Mouse (Mus musculus) forebrain, embryonic 14.5 days (tissue): ENCODE measurements around the gene Aire. TPM values are rescaled to one million over a fixed set of nuclear protein-coding genes. Genes with fewer than 3 reads are reported as not detected.

Experiments
- ATAC-seq: fragments of 200-750 bp; cut with Nextera tagmentation; 2 replicates; pipeline ENCODE4 v1.8.0; 2017; ENCODE audit warnings: mild to moderate bottlenecking, moderate library complexity
- DNase-seq: peaks from one replicate; pipeline ENCODE4 v3.0.0-alpha.2; 2015; ENCODE audit warnings: low spot score
- H3K27ac ChIP-seq: fragments of 300-500 bp; sonication (generic); 2 replicates; pipeline ENCODE4 v1.5.1; 2014; ENCODE audit warnings: low read depth, mild to moderate bottlenecking, control low read depth, low read length, moderate library complexity
- H3K27me3 ChIP-seq: fragments of 300-500 bp; sonication (generic); replicated peaks from 2 replicates; pipeline ENCODE4 v1.6.1; 2014; ENCODE audit warnings: low read length, control low read depth, mixed read lengths; ENCODE audit not compliant: control insufficient read depth, insufficient read depth
- H3K36me3 ChIP-seq: fragments of 300-500 bp; sonication (generic); 2 replicates; pipeline ENCODE4 v1.6.1; 2014; ENCODE audit warnings: low read length, control low read depth; ENCODE audit not compliant: control insufficient read depth, insufficient read depth
- H3K4me1 ChIP-seq: fragments of 300-500 bp; sonication (generic); 2 replicates; pipeline ENCODE4 v1.6.1; 2014; ENCODE audit warnings: antibody characterized with exemption, low read length, control low read depth; ENCODE audit not compliant: control insufficient read depth, insufficient read depth
- H3K4me2 ChIP-seq: fragments of 300-500 bp; sonication (generic); 2 replicates; pipeline ENCODE4 v1.6.1; 2014; ENCODE audit warnings: mild to moderate bottlenecking, control low read depth, low read length
- H3K4me3 ChIP-seq: fragments of 300-500 bp; sonication (generic); 2 replicates; pipeline ENCODE4 v1.5.1; 2014; ENCODE audit warnings: low read depth, low read length, control low read depth
- H3K9ac ChIP-seq: fragments of 300-500 bp; sonication (generic); 2 replicates; pipeline ENCODE4 v1.6.1; 2014; ENCODE audit warnings: mild to moderate bottlenecking, low read length, control low read depth, moderate library complexity
- H3K9me3 ChIP-seq: fragments of 300-500 bp; sonication (generic); replicated peaks from 2 replicates; pipeline ENCODE4 v1.6.1; 2016; ENCODE audit warnings: low read length, control low read depth, mixed read lengths; ENCODE audit not compliant: control insufficient read depth
- WGBS: fragments of 180-500 bp; shearing (Covaris S2); extraction: QIAGEN DNeasy Blood & Tissue Kit; methylation state at CpG from one replicate; pipeline ENCODE4 v1.1.7; 2014; 5-methylcytosine and 5-hydroxymethylcytosine counted together
- polyA plus RNA-seq: library from polyadenylated mRNA; unstranded; fragments of >200 nt; fragmentation: Nextera tagmentation; extraction: Ambion mirVana; gene quantifications from 2 replicates; pipeline ENCODE4 v1.2.1, GENCODE M21; 2014

Gene Aire
- polyA plus RNA-seq, 1 experiment from 2014 or later = 0.14 TPM

DNA sequence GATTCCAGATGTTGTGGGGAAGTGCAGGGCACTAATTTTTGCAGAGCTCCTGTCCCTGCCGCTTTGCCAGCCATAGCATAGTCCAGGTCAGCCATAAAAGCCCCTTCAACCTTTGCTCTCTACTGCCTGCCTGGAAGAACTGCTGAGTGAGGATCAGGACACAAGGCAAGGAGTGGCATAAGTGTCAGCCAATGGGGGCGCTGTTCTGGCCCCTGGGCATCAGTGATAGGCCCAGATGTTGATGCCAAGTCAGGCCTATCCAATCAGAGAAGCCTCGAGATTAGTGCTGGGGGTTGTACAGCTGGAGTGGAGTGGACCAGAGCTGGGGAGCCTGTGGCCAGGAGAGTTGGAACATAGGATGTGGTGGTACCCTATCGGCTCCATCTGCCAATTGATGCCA lies 23.8 kb upstream of the Aire start:
- Histone ChIP-seq H3K27ac (no peak overlapping the region), H3K9ac (no peak overlapping the region), H3K9me3 (no peaks in the 10 kb centered on the region), H3K4me2 (no peak overlapping the region), H3K36me3 (no peaks in the 10 kb centered on the region), H3K4me1 (peaks cover 4% of the 10 kb centered on the region; the same call in 1 of the 2 replicates), H3K27me3 (peaks cover 8% of the 10 kb centered on the region; the same call in 1 of the 2 replicates), H3K4me3 (no peak overlapping the region)
- DNase-seq (no peak), ATAC-seq (no peak)
- 41% methylated on average over 4 of the region's 4 CpGs for WGBS

DNA sequence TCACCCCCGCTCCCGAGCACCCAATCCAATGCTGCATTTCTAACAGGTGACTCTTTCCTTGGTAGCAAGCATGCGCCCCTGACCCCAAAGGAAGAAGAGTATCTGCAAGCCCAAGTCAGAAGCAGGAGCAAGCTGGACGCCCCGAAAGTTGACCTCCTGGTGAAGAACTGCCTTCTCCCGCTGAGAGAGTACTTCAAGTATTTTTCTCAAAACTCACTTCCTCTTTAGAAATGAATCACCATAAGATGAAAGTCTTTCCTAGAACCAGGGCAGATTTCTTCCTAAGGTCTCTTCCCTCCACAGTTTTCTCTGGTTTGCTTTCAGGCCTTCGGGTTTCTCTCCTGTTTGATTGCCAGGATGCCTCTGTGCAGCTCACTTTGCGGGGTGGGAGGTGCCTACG lies 19.7 kb upstream of the Aire start:
- H3K36me3 ChIP-seq = no peaks in the 10 kb centered on the region
- no peak for DNase-seq

DNA sequence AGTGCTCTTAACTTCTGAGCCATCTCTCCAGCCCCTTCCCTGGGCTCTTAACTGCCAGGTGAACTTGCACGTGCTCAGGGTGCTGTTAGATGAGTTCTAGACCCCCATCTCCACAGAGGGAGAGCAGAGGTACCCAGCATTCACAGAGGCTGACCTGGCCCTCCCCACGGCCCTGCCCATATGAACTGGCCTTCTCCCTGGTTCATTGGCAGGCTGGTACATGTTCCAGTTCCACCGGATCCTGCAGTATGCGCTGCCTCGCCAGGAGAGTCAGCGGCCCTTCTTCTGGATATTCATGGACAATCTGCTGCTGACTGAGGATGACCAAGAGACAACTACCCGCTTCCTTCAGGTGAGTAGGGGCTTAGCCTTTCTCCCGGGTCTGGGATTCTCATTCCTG lies 13.6 kb upstream of the Aire start:
- Histone ChIP-seq H3K36me3 (no peaks in the 10 kb centered on the region), H3K4me1 (no peaks in the 10 kb centered on the region), H3K9me3 (no peaks in the 10 kb centered on the region), H3K4me2 (no peak overlapping the region), H3K4me3 (no peak overlapping the region), H3K27me3 (no peaks in the 10 kb centered on the region), H3K9ac (no peak overlapping the region), H3K27ac (no peak overlapping the region)
- DNase-seq (no peak), ATAC-seq (no peak)
- 86% methylated on average over 8 of the region's 8 CpGs for WGBS

More for the DNA sequence above, 19.7 kb upstream of the Aire start:
- Histone ChIP-seq H3K4me1 (no peaks in the 10 kb centered on the region), H3K27me3 (no peaks in the 10 kb centered on the region), H3K9me3 (no peaks in the 10 kb centered on the region), H3K4me2 (no peak overlapping the region), H3K9ac (no peak overlapping the region), H3K4me3 (no peak overlapping the region), H3K27ac (no peak overlapping the region)
- WGBS = 88% methylated on average over 9 of the region's 9 CpGs
- no peak for ATAC-seq

DNA sequence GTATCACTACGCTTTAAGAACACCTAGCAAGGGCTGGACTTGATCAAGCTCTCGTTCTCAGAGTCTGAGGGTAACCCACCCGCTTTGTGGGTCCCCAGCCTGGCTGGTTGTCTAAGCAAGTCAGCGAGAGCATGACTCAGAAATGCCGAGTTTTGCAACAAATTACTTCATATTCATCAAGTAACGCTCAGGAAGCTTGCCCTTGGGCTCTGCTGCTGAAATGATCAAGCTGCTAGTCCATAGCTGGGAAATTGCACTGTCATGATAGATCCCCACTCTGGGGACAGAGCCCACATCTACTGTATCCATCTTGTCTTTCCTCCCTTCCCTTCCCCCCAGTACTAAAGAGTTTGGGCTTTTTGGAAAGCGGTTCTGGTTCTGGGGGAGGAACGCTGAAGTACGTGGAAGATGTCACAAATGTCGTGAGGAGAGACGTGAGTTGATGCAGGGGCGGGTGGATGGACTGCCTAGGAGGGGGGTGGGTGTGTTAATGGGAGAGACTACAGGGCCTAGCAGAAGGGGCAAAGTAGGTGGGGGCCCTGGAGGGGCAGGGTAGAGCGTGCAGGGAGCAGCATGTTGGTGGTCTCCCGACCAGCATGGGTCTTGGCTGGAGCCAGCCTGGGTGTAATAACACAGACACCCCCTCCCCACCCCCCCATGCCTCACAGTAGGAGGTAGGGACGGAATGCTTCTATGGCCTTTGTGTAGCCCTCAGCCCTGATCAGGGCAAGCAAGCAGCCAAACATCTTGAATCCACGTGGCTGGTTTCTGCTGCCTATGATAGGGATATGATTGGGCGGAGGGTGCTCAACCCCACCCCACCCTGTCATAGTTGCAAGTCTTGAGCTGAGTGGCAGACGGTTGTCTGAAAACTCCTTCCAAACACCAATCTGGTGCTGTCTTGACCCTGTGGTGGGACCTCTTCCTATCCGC lies 11.5 kb upstream of the Aire start:
- Histone ChIP-seq H3K4me3 (no peak overlapping the region), H3K36me3 (no peaks in the 10 kb centered on the region), H3K27me3 (no peaks in the 10 kb centered on the region), H3K9me3 (no peaks in the 10 kb centered on the region), H3K4me2 (no peak overlapping the region), H3K4me1 (no peaks in the 10 kb centered on the region), H3K27ac (no peak overlapping the region), H3K9ac (no peak overlapping the region)
- DNase-seq (no peak), ATAC-seq (no peak)
- WGBS = 74% methylated on average over 19 of the region's 19 CpGs

DNA sequence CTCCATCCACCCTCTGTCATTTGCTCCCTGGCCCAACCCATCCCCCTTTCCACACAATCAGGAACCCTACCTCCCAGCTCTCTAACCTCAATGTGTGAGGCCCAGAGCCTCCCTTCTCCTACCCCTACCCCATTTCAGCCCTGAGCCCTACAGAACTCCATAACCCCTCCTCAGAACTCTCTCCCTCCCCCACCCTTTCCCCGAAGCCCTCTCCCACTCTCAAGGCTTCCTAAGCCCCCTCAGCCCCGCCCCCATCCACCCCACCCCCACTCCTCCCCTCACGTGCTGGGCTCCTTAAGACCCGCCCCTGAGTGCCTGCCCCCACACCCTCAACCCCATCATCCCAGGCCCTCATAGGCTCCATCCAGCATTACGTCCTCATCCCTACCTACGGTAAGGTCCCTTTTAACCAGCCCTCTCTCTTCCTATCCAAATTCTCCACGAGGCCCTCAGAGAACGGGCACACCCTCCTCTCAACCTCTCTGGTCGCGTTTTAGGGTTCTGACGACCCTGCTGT lies 6.2 kb upstream of the Aire start:
- Histone ChIP-seq H3K9ac (no peak overlapping the region), H3K4me3 (no peak overlapping the region), H3K4me2 (no peak overlapping the region), H3K9me3 (no peaks in the 10 kb centered on the region), H3K27me3 (no peaks in the 10 kb centered on the region), H3K27ac (no peak overlapping the region), H3K4me1 (no peaks in the 10 kb centered on the region), H3K36me3 (no peaks in the 10 kb centered on the region)
- WGBS = 62% methylated on average over 11 of the region's 11 CpGs
- ATAC-seq = no peak
- no peak for DNase-seq

DNA sequence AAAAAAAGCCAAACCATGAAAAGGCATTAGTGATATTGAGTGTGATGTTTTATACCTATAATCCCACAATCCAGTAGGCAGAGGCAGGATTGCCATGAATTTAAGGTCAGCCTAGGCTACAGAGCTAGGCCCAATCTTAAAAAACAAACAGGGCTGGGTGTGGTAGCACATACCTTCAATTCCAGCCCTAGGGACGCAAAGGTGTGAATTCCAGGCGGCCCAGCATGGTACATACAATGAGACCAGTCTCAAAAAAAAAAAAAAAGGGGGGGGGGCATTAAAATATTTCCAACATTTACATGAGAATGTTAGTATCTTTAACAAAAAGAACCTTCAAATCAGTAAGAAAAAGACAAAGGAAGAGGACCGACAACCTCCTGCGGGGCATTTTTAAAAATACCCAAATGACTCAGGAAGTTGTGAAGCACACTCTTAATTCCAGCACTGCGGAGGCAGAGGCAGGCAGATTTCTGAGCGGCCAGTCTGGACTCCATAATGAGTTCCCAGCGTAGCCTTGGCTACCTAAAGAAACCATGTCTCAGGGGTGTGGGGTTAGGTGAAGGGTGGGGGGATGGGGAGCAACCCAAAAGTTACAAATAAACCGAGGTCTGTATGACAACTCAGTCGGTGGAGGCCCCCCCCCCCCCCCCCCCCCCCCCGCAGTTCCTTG lies 4.8 kb upstream of the Aire start:
- H3K9ac ChIP-seq = no peak overlapping the region

DNA sequence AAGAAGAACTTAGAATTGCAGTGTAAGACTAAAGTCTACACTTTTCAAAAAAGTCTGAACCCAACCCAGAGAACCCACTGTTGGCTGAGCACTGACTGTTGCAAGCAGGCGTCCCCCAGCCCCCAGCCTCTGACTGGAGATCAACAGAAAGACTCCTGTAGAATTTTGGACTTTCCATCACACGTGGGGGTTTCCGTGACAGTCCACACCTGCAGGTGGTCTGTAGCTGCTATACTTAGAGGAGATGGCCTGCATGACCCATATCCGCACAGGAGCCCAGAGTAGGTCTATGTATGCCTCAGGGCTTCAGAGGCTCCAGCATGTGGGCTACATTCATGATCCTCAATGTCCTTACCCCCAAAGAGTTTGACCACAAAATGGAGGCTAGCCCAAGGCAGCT lies 3.0 kb upstream of the Aire start:
- no peaks in the 10 kb centered on the region for H3K9me3 ChIP-seq
- no peaks in the 10 kb centered on the region for H3K4me1 ChIP-seq
- ATAC-seq (no peak), DNase-seq (no peak)
- H3K4me2 ChIP-seq = no peak overlapping the region
- H3K27me3 ChIP-seq = no peaks in the 10 kb centered on the region
- no peak overlapping the region for H3K27ac ChIP-seq
- H3K36me3 ChIP-seq = no peaks in the 10 kb centered on the region
- no peak overlapping the region for H3K9ac ChIP-seq
- no peak overlapping the region for H3K4me3 ChIP-seq
- 87% methylated on average over 4 of the region's 4 CpGs for WGBS

More for the DNA sequence above, 4.8 kb upstream of the Aire start:
- 87% methylated on average over 9 of the region's 10 CpGs for WGBS
- Histone ChIP-seq H3K4me1 (no peaks in the 10 kb centered on the region), H3K4me3 (no peak overlapping the region), H3K36me3 (no peaks in the 10 kb centered on the region), H3K27ac (no peak overlapping the region), H3K27me3 (no peaks in the 10 kb centered on the region), H3K9me3 (no peaks in the 10 kb centered on the region), H3K4me2 (no peak overlapping the region)
- DNase-seq (no peak), ATAC-seq (no peak)

DNA sequence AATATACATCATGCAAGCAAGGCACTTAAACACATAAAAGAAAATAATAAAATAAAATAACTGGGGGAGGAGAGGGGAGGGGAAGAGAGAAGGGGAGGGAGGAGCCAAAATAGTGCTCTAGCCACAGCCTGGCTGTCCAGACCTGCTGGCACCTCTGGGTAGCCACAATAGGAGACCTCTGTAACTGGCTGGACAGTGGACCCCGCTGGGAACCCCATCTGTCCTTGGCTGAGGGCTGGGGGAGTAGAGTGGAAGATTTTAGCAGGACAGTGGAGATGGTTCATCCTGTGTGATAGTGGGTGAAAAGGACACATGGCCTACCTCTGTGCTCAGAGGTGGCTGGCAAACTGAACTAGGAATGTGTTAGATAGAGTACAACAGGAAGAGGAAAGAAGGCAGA lies 1.1 kb upstream of the Aire start:
- Histone ChIP-seq H3K27me3 (no peaks in the 10 kb centered on the region), H3K4me2 (no peak overlapping the region), H3K27ac (no peak overlapping the region), H3K9ac (no peak overlapping the region), H3K4me1 (no peaks in the 10 kb centered on the region), H3K9me3 (no peaks in the 10 kb centered on the region), H3K4me3 (no peak overlapping the region), H3K36me3 (no peaks in the 10 kb centered on the region)
- WGBS = 56% methylated on average over 1 of the region's 1 CpGs
- DNase-seq (no peak), ATAC-seq (no peak)
